Mouse (Mus musculus) T-helper 17 cell (primary cell): ENCODE results near the gene Zfp13.

Source experiments
- in situ Hi-C, 2 experiments: fragments of 300-600 bp; cut with MboI, MseI; formaldehyde crosslinking; loops; 1 replicate in 1 of 2; 2 replicates in 1 of 2; pipeline ENCODE4 v1.15.1; 2025; ENCODE audit warnings: high pct_unique_total_duplicates in 2 of 2

Gene Zfp13

GRCm38 (mm10) chr17:23538299-23539015 lies 60.8 kb downstream of the Zfp13 start:
- in situ Hi-C loops, result loop anchor here in 1 of 2 experiments (25.0 kb wide), 1 partner anchor 1176 kb away; the partner anchor contains the start of genes Zfp758 and Zfp944

- in situ Hi-C loops, result loop anchor here in 1 of 2 experiments (25.0 kb wide), 1 partner anchor 1175 kb away; the partner anchor contains the start of genes Zfp758 and Zfp944
These were observed 61.6 kb downstream of the Zfp13 start for GRCm38 (mm10) chr17:23537554-23538255.

GRCm38 (mm10) chr17:23535046-23535788 lies 64.1 kb downstream of the Zfp13 start:
- in situ Hi-C loops, result loop anchor here in 1 of 2 experiments (25.0 kb wide), 1 partner anchor 1173 kb away; the partner anchor contains the start of genes Zfp758 and Zfp944

- in situ Hi-C loops, result loop anchor here in 1 of 2 experiments (25.0 kb wide), 1 partner anchor 1172 kb away; the partner anchor contains the start of genes Zfp758 and Zfp944
These were observed 65.4 kb downstream of the Zfp13 start for GRCm38 (mm10) chr17:23533591-23534490.

GRCm38 (mm10) chr17:23531408-23531807 lies 67.9 kb downstream of the Zfp13 start:
- in situ Hi-C loops, result loop anchor here in 1 of 2 experiments (25.0 kb wide), 1 partner anchor 1169 kb away; the partner anchor contains the start of genes Zfp758 and Zfp944
